ENCODE assay signal across 11 mouse cellular contexts in the genomic region with DNA sequence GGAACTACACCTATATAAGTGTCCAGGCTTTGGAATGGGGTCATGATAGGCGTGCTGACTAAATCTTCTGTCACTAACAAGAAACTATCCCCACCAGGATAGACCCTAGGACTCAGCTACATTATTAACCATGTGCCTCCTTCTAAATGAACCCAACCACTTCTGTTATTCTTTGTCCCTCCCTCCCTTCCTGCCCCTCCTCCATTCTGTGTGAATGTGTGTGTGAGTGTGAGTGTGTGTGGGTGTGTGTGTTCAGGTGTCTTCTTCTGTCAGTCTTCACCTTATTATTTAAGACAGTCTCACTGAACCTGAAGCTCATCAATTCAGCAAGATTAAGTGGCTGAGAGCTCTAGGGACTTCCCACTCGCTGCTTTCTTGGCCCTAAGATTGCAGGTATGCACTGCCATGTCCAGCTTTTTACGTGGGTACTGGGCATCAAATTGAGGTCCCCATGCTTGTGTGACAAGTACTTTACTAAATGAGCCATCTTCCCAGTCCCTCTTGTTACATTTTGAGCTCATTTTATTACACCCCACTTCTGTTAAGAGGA. TPM values are rescaled to one million over a fixed set of nuclear protein-coding genes. Genes with fewer than 3 reads are reported as not detected.
DNase-seq lines count a peak whose midpoint lies in the region; ATAC-seq and TF ChIP-seq lines count a peak whose summit lies in the region.
"Had no signal": no experiment of that assay in that cellular context is flagged by ENCODE, and none has a peak within 500 bp of the region (broad histone marks: within the 10 kb centered on the region; RNA-seq: fewer than 3 reads in every experiment).

No protein-coding gene starts in this region.

- TF ChIP-seq CTCF in gastrocnemius, adult 2 months (IDR thresholded peaks at IDR 0.05), result no peak

- 54% methylated on average over 3 of the region's 3 CpGs for WGBS in hindbrain, embryonic 14.5 days
- 56% methylated on average over 3 of the region's 3 CpGs for WGBS in neural tube, embryonic 13.5 days

- no peaks in the 10 kb centered on the region for H3K36me3 ChIP-seq in hindbrain, embryonic 14.5 days (replicated peaks; ENCODE audit: control insufficient read depth, insufficient read depth)
- H3K36me3 ChIP-seq in neural tube, embryonic 13.5 days, result 0 out of 2 replicates have a peak, but pooled peaks cover 6% of the 10 kb centered on the region

- no peak overlapping the region for H3K4me3 ChIP-seq in gastrocnemius, adult 2 months
- H3K4me3 ChIP-seq in hindbrain, embryonic 14.5 days (replicated peaks; ENCODE audit: low read length), result peak overlapping the region; percentile 45
- peak overlapping the region; percentile 71; the same call in 1 of the 2 replicates for H3K4me3 ChIP-seq in neural tube, embryonic 13.5 days

- H3K4me1 ChIP-seq in hindbrain, embryonic 14.5 days (replicated peaks; ENCODE audit: control insufficient read depth, insufficient read depth, low read length), result peaks cover 33% of the 10 kb centered on the region
- H3K4me1 ChIP-seq in neural tube, embryonic 13.5 days (replicated peaks), result peaks cover 70% of the 10 kb centered on the region

- H3K9me3 ChIP-seq in hindbrain, embryonic 14.5 days (ENCODE audit: control insufficient read depth, low read length), result no peaks in the 10 kb centered on the region
- no peaks in the 10 kb centered on the region for H3K9me3 ChIP-seq in neural tube, embryonic 13.5 days

- intact Hi-C loops in gastrocnemius, adult 2 months (cut with DNase I), result no loop called here
- intact Hi-C loops in gastrocnemius, postnatal 36 days (cut with DNase I), result no loop called here

- H3K27me3 ChIP-seq in hindbrain, embryonic 14.5 days (ENCODE audit: control insufficient read depth, insufficient read depth, low read length), result no peaks in the 10 kb centered on the region
- peaks cover 8% of the 10 kb centered on the region for H3K27me3 ChIP-seq in neural tube, embryonic 13.5 days

- H3K9ac ChIP-seq in hindbrain, embryonic 14.5 days, result peak overlapping the region; percentile 57
- H3K9ac ChIP-seq in neural tube, embryonic 13.5 days, result peak overlapping the region; percentile 43; the same call in 1 of the 2 replicates

- DNase-seq in gastrocnemius, adult 2 months, result no peak
- no peak for DNase-seq in gastrocnemius, postnatal 36 days
- DNase-seq in retina, embryonic 14.5 days (ENCODE audit: low spot score), result peak; percentile 13
- no peak for DNase-seq in retina, postnatal 1 day
- no peak for DNase-seq in hindbrain, embryonic 14.5 days (ENCODE audit: low spot score)
- no peak for DNase-seq in frontal cortex, postnatal 14 days (ENCODE audit: low spot score in 2 of 2)
- DNase-seq in layer of hippocampus, postnatal 14 days (ENCODE audit: low spot score in 2 of 2), result no peak
- DNase-seq: layer of hippocampus, adult 9-11 months; liver; lung, postnatal 36 days had no signal

- H3K4me2 ChIP-seq in hindbrain, embryonic 14.5 days (replicated peaks), result peak overlapping the region; percentile 64
- peak overlapping the region; percentile 85 for H3K4me2 ChIP-seq in neural tube, embryonic 13.5 days

- ATAC-seq in hindbrain, embryonic 14.5 days (ENCODE audit: low FRiP score), result no peak
- ATAC-seq in neural tube, embryonic 13.5 days (ENCODE audit: low read depth), result no peak

- H3K27ac ChIP-seq in gastrocnemius, adult 2 months, result peak overlapping the region; percentile 61
- peak overlapping the region; percentile 80 for H3K27ac ChIP-seq in hindbrain, embryonic 14.5 days
- peak overlapping the region; percentile 93 for H3K27ac ChIP-seq in neural tube, embryonic 13.5 days (replicated peaks)

RNA-seq across cellular contexts. Expression of gene Ripor2, which starts 58.9 kb away (rescaled TPM):
- total RNA-seq in gastrocnemius, adult 2 months (2021), result 1 to 10 TPM; 3.7 to 6.1 TPM
- total RNA-seq in gastrocnemius, postnatal 36 days (2021), result 1 to 10 TPM; 2.5 to 5.4 TPM
- 21.9 and 25.9 TPM in 2 replicates for polyA plus RNA-seq in hindbrain, embryonic 14.5 days (2014; fragmentation: Nextera tagmentation; extraction: Ambion mirVana)
- polyA plus RNA-seq in neural tube, embryonic 13.5 days (2015; fragmentation: Nextera tagmentation; extraction: Ambion mirVana), result 20.7 and 21.7 TPM in 2 replicates
- total RNA-seq in layer of hippocampus, postnatal 14 days (2021), result 10 to 100 TPM; 66.1 to 68.3 TPM

Comparison
In these comparisons a context has a peak if more than half of its experiments do, and no peak if none do; other contexts are left out.
1. RNA of gene Ripor2, which starts 58.9 kb away (total RNA-seq): 66.1 to 68.3 TPM in layer of hippocampus, postnatal 14 days; 3.7 to 6.1 TPM in gastrocnemius, adult 2 months and 2.5 to 5.4 TPM in gastrocnemius, postnatal 36 days; every median in the first group is over 4 times any median in the second.
2. Peak in every context shown above with its lines, with median percentiles within 50 percentile points of each other: H3K27ac ChIP-seq.